Mouse (Mus musculus): ENCODE measurements around the gene Gnat1. TPM values are rescaled to one million over a fixed set of nuclear protein-coding genes. Genes with fewer than 3 reads are reported as not detected.
"Not testable (repeated sequence)": the region's sequence is repeated elsewhere in the genome, so short reads cannot be mapped to it uniquely, and the experiment has no call there.

The Gnat1 gene
- polyA plus RNA-seq, 1 experiment from 2014 or later: 1.4 TPM

DNA sequence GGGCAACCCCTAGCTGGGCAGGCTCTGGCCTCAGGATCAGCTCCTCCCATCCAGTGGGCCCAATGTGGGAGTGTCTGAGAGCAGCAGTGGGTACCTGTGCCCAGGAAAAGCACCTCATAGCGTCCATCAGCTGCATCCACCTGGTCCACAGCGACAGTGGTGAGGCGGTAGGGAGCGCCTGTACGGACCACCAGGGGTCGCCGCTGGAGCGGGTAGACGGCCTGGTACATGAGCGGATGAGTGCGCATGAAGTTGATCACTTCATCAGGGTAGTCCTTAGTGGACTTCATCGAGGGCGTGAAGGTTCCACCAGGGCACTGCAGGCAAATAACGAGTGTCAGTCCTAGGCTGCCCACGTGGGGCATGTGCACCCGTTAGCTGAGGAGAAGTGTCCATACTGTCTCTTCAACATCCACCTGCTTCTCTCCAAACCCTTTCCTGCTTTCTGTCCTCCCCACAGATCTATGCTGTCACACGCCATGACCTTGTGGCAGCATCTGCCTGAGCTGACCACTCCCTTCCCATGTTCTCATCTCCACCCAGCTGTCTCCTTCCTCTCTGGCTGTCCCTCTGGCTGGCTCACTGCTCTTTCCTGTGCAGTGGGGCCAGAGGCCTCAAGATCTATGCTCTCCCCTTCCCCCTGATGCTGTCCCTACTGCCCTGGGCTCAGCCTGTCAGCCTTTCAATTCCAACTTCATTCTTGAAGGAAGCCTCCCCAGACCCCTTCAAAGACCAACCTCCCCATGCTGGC is 5.9 kb upstream of the Gnat1 start:
- ATAC-seq (ENCODE audit: low FRiP score) (peak; percentile 76), DNase-seq (ENCODE audit: low spot score, missing footprints) (peak; percentile 92)
- Histone ChIP-seq H3K27me3 (ENCODE audit: control insufficient read depth, insufficient read depth, low read length) (no peaks in the 10 kb centered on the region), H3K4me1 (ENCODE audit: control insufficient read depth, insufficient read depth, low read length) (no peaks in the 10 kb centered on the region), H3K27ac (ENCODE audit: low read depth, low read length) (no peak overlapping the region), H3K9me3 (ENCODE audit: control insufficient read depth, low read length) (no peaks in the 10 kb centered on the region), H3K4me3 (ENCODE audit: low read depth, low read length) (no peak overlapping the region), H3K9ac (ENCODE audit: low read length) (no peak overlapping the region), H3K36me3 (ENCODE audit: control insufficient read depth, insufficient read depth, low read length) (peaks cover 2% of the 10 kb centered on the region), H3K4me2 (no peak overlapping the region)
- 34% methylated on average over 17 of the region's 17 CpGs for WGBS

- Histone ChIP-seq H3K4me3 (ENCODE audit: low read depth, low read length) (no peak overlapping the region), H3K36me3 (ENCODE audit: control insufficient read depth, insufficient read depth, low read length) (no peaks in the 10 kb centered on the region; the same call in 1 of the 2 replicates), H3K4me2 (no peak overlapping the region), H3K9ac (ENCODE audit: low read length) (no peak overlapping the region), H3K9me3 (ENCODE audit: control insufficient read depth, low read length) (no peaks in the 10 kb centered on the region), H3K27ac (ENCODE audit: low read depth, low read length) (no peak overlapping the region), H3K27me3 (ENCODE audit: control insufficient read depth, insufficient read depth, low read length) (peaks cover 4% of the 10 kb centered on the region), H3K4me1 (ENCODE audit: control insufficient read depth, insufficient read depth, low read length) (no peaks in the 10 kb centered on the region)
- 89% methylated on average over 20 of the region's 20 CpGs for WGBS
- ATAC-seq (ENCODE audit: low FRiP score) (no peak), DNase-seq (ENCODE audit: low spot score, missing footprints) (no peak)
Observed at GRCm38 (mm10) chr9:107682405-107682804, 2.9 kb upstream of the Gnat1 start.

- H3K4me3 ChIP-seq (ENCODE audit: low read depth, low read length): no peak overlapping the region
- no peak for ATAC-seq (ENCODE audit: low FRiP score)
- 98% methylated on average over 2 of the region's 2 CpGs for WGBS
Observed at GRCm38 (mm10) chr9:107678861-107679260, 651 bp downstream of the Gnat1 start.

DNA sequence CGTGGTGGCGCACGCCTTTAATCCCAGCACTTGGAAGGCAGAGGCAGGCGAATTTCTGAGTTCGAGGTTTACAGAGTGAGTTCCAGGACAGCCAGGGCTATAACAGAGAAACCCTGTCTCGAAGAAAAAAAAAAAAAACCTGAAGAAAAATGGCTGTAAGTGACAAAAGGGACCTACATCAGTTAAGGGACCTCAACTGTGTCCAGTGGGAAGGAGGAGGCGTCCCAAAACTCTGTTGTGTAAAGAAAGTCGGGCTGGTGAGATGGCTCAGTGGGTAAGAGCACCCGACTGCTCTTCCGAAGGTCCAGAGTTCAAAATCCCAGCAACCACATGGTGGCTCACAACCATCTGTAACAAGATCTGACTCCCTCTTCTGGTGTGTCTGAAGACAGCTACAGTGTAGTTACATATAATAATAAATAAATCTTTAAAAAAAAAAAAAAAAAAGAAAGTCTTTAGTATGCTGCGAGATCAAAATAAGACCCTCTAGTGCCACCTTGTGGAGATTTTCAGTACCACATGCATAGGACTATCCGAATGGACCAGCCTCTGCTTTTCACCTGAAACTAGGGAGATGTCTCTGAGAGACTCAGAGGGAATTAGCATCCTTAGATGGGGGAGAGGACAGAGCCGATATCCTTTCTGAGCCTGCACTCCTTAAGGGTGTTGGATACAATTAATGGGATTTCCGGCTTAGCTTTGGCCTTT is 1.5 kb downstream of the Gnat1 start:
- not testable (repeated sequence) for H3K9me3 ChIP-seq (ENCODE audit: control insufficient read depth, low read length); H3K4me3 ChIP-seq (ENCODE audit: low read depth, low read length); H3K36me3 ChIP-seq (ENCODE audit: control insufficient read depth, insufficient read depth, low read length); ATAC-seq (ENCODE audit: low FRiP score); H3K27ac ChIP-seq (ENCODE audit: low read depth, low read length); H3K9ac ChIP-seq (ENCODE audit: low read length); H3K4me2 ChIP-seq
- 42% methylated on average over 14 of the region's 14 CpGs for WGBS
- peaks cover 14% of the 10 kb centered on the region for H3K4me1 ChIP-seq (ENCODE audit: control insufficient read depth, insufficient read depth, low read length)
- DNase-seq (ENCODE audit: low spot score, missing footprints): peak; percentile 98
- peaks cover 34% of the 10 kb centered on the region for H3K27me3 ChIP-seq (ENCODE audit: control insufficient read depth, insufficient read depth, low read length)

More at GRCm38 (mm10) chr9:107678861-107679260, 651 bp downstream of the Gnat1 start:
- Histone ChIP-seq H3K4me1 (ENCODE audit: control insufficient read depth, insufficient read depth, low read length) (peaks cover 14% of the 10 kb centered on the region), H3K27me3 (ENCODE audit: control insufficient read depth, insufficient read depth, low read length) (peaks cover 34% of the 10 kb centered on the region), H3K27ac (ENCODE audit: low read depth, low read length) (no peak overlapping the region), H3K36me3 (ENCODE audit: control insufficient read depth, insufficient read depth, low read length) (no peaks in the 10 kb centered on the region; the same call in 1 of the 2 replicates), H3K9ac (ENCODE audit: low read length) (no peak overlapping the region), H3K4me2 (no peak overlapping the region), H3K9me3 (ENCODE audit: control insufficient read depth, low read length) (no peaks in the 10 kb centered on the region)
- no peak for DNase-seq (ENCODE audit: low spot score, missing footprints)

GRCm38 (mm10) chr9:107677091-107677784 is 2.3 kb downstream of the Gnat1 start:
- H3K4me3 ChIP-seq (ENCODE audit: low read depth, low read length): no peak overlapping the region
- ATAC-seq (ENCODE audit: low FRiP score): no peak
- H3K4me2 ChIP-seq: no peak overlapping the region
- no peak overlapping the region for H3K27ac ChIP-seq (ENCODE audit: low read depth, low read length)
- H3K9me3 ChIP-seq (ENCODE audit: control insufficient read depth, low read length): no peaks in the 10 kb centered on the region
- peaks cover 34% of the 10 kb centered on the region for H3K27me3 ChIP-seq (ENCODE audit: control insufficient read depth, insufficient read depth, low read length)
- H3K9ac ChIP-seq (ENCODE audit: low read length): no peak overlapping the region
- DNase-seq (ENCODE audit: low spot score, missing footprints): peak; percentile 90
- peaks cover 14% of the 10 kb centered on the region for H3K4me1 ChIP-seq (ENCODE audit: control insufficient read depth, insufficient read depth, low read length)
- 19% methylated on average over 17 of the region's 17 CpGs for WGBS
- no peaks in the 10 kb centered on the region for H3K36me3 ChIP-seq (ENCODE audit: control insufficient read depth, insufficient read depth, low read length)

DNA sequence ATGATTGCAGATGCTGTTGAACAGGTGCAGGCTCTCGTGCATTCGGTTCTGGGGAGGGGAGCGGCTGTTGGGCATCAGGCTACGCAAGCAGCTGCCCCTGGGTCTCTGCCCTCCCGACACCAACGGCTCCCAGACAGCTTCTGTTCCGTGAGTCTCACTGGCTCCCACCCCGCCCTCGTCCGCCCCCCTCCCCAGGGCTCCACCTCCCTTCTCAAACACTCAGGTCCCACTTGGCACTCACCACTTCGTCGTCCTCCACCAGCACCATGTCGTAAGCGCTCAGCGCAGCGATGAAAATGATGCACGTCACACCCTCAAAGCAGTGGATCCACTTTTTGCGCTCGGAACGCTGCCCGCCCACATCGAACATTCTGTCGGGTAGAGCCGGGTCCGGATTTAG is 3.2 kb downstream of the Gnat1 start:
- ATAC-seq (ENCODE audit: low FRiP score): peak; percentile 36; the same call in 1 of the 2 replicates
- peaks cover 34% of the 10 kb centered on the region for H3K27me3 ChIP-seq (ENCODE audit: control insufficient read depth, insufficient read depth, low read length)
- no peaks in the 10 kb centered on the region for H3K36me3 ChIP-seq (ENCODE audit: control insufficient read depth, insufficient read depth, low read length)
- H3K4me1 ChIP-seq (ENCODE audit: control insufficient read depth, insufficient read depth, low read length): peaks cover 14% of the 10 kb centered on the region
- peak overlapping the region; percentile 45 for H3K9ac ChIP-seq (ENCODE audit: low read length)
- no peaks in the 10 kb centered on the region for H3K9me3 ChIP-seq (ENCODE audit: control insufficient read depth, low read length)
- no peak overlapping the region for H3K27ac ChIP-seq (ENCODE audit: low read depth, low read length)
- peak overlapping the region; percentile 56 for H3K4me2 ChIP-seq
- peak overlapping the region; percentile 34 for H3K4me3 ChIP-seq (ENCODE audit: low read depth, low read length)
- DNase-seq (ENCODE audit: low spot score, missing footprints): no peak
- 3% methylated on average over 25 of the region's 25 CpGs for WGBS

GRCm38 (mm10) chr9:107675671-107676301 is 3.7 kb downstream of the Gnat1 start:
- Histone ChIP-seq H3K27ac (ENCODE audit: low read depth, low read length) (no peak overlapping the region), H3K4me2 (peak overlapping the region; percentile 56), H3K36me3 (ENCODE audit: control insufficient read depth, insufficient read depth, low read length) (no peaks in the 10 kb centered on the region), H3K9ac (ENCODE audit: low read length) (peak overlapping the region; percentile 45), H3K4me1 (ENCODE audit: control insufficient read depth, insufficient read depth, low read length) (peaks cover 14% of the 10 kb centered on the region), H3K27me3 (ENCODE audit: control insufficient read depth, insufficient read depth, low read length) (peaks cover 34% of the 10 kb centered on the region), H3K4me3 (ENCODE audit: low read depth, low read length) (peak overlapping the region; percentile 34), H3K9me3 (ENCODE audit: control insufficient read depth, low read length) (no peaks in the 10 kb centered on the region)
- DNase-seq (ENCODE audit: low spot score, missing footprints) (peak; percentile 98), ATAC-seq (ENCODE audit: low FRiP score) (peak; percentile 67)
- WGBS: under 1% methylated on average over 39 of the region's 39 CpGs

- H3K9me3 ChIP-seq (ENCODE audit: control insufficient read depth, low read length): no peaks in the 10 kb centered on the region
- no peaks in the 10 kb centered on the region for H3K36me3 ChIP-seq (ENCODE audit: control insufficient read depth, insufficient read depth, low read length)
- H3K9ac ChIP-seq (ENCODE audit: low read length): no peak overlapping the region
- WGBS: 50% methylated on average over 9 of the region's 9 CpGs
- H3K27ac ChIP-seq (ENCODE audit: low read depth, low read length): no peak overlapping the region
- no peak overlapping the region for H3K4me3 ChIP-seq (ENCODE audit: low read depth, low read length)
- peaks cover 34% of the 10 kb centered on the region for H3K27me3 ChIP-seq (ENCODE audit: control insufficient read depth, insufficient read depth, low read length)
- peaks cover 14% of the 10 kb centered on the region for H3K4me1 ChIP-seq (ENCODE audit: control insufficient read depth, insufficient read depth, low read length)
- ATAC-seq (ENCODE audit: low FRiP score) (no peak), DNase-seq (ENCODE audit: low spot score, missing footprints) (no peak)
- H3K4me2 ChIP-seq: no peak overlapping the region
Observed at GRCm38 (mm10) chr9:107674609-107675429, 4.7 kb downstream of the Gnat1 start.

Measured in midbrain, embryonic 11.5 days (tissue).